Mouse (Mus musculus) heart, embryonic 10.5 days (tissue): ENCODE results near the gene Fmnl1. TPM values are rescaled to one million over a fixed set of nuclear protein-coding genes. Genes with fewer than 3 reads are reported as not detected.

Source experiments
- DNase-seq: peaks from one replicate; pipeline ENCODE4 v3.0.0-alpha.2; 2017; ENCODE audit warnings: low spot score
- H3K27ac ChIP-seq: fragments of 300-500 bp; sonication (generic); 2 replicates; pipeline ENCODE4 v1.5.1; 2016; ENCODE audit warnings: mild to moderate bottlenecking
- H3K27me3 ChIP-seq: fragments of 300-500 bp; sonication (generic); 2 replicates; pipeline ENCODE4 v1.6.1; 2016; ENCODE audit warnings: mild to moderate bottlenecking; ENCODE audit not compliant: poor library complexity, insufficient read depth, severe bottlenecking
- H3K36me3 ChIP-seq: fragments of 300-500 bp; sonication (generic); 2 replicates; pipeline ENCODE4 v1.6.1; 2016; ENCODE audit warnings: mild to moderate bottlenecking, moderate library complexity
- H3K4me1 ChIP-seq: fragments of 300-500 bp; sonication (generic); 2 replicates; pipeline ENCODE4 v1.6.1; 2016; ENCODE audit warnings: mild to moderate bottlenecking
- H3K4me3 ChIP-seq: fragments of 300-500 bp; sonication (generic); 2 replicates; pipeline ENCODE4 v1.5.1; 2016; ENCODE audit warnings: mild to moderate bottlenecking, moderate library complexity
- H3K9me3 ChIP-seq: fragments of 300-500 bp; sonication (generic); 2 replicates; pipeline ENCODE4 v1.6.1; 2016; ENCODE audit warnings: mild to moderate bottlenecking, moderate library complexity
- WGBS: fragments of 180-500 bp; shearing (Covaris S2); methylation state at CpG from one replicate; pipeline ENCODE4 v1.1.7; 2016; 5-methylcytosine and 5-hydroxymethylcytosine counted together
- polyA plus RNA-seq: library from polyadenylated mRNA; unstranded; fragments of >200 nt; fragmentation: Nextera tagmentation; extraction: Ambion mirVana; gene quantifications from 2 replicates; pipeline ENCODE4 v1.2.1, GENCODE M21; 2016

The Fmnl1 gene
- polyA plus RNA-seq, 1 experiment from 2014 or later: 1.2 TPM

- H3K4me3 ChIP-seq: no peak overlapping the region
- H3K4me1 ChIP-seq: peaks cover 30% of the 10 kb centered on the region
- H3K9me3 ChIP-seq: no peaks in the 10 kb centered on the region
- H3K27ac ChIP-seq: no peak overlapping the region
- peaks cover 73% of the 10 kb centered on the region for H3K27me3 ChIP-seq
- DNase-seq: no peak
- no peaks in the 10 kb centered on the region for H3K36me3 ChIP-seq
- 86% methylated on average over 8 of the region's 8 CpGs for WGBS
Observed at GRCm38 (mm10) chr11:103178748-103179147, 7.8 kb downstream of the Fmnl1 start.

GRCm38 (mm10) chr11:103180426-103180825 lies 9.5 kb downstream of the Fmnl1 start:
- Histone ChIP-seq H3K4me1 (peaks cover 21% of the 10 kb centered on the region), H3K4me3 (no peak overlapping the region), H3K9me3 (no peaks in the 10 kb centered on the region), H3K36me3 (no peaks in the 10 kb centered on the region), H3K27ac (no peak overlapping the region), H3K27me3 (peaks cover 72% of the 10 kb centered on the region)
- no peak for DNase-seq
- 77% methylated on average over 1 of the region's 1 CpGs for WGBS

GRCm38 (mm10) chr11:103181349-103181748 lies 10.4 kb downstream of the Fmnl1 start:
- Histone ChIP-seq H3K27me3 (peaks cover 74% of the 10 kb centered on the region), H3K4me3 (no peak overlapping the region), H3K27ac (no peak overlapping the region), H3K36me3 (no peaks in the 10 kb centered on the region), H3K9me3 (no peaks in the 10 kb centered on the region), H3K4me1 (peaks cover 16% of the 10 kb centered on the region)
- DNase-seq: no peak
- WGBS: 78% methylated on average over 9 of the region's 9 CpGs

- no peaks in the 10 kb centered on the region for H3K9me3 ChIP-seq
- no peaks in the 10 kb centered on the region for H3K36me3 ChIP-seq
- 75% methylated on average over 3 of the region's 3 CpGs for WGBS
- no peak for DNase-seq
- peaks cover 14% of the 10 kb centered on the region for H3K4me1 ChIP-seq
- H3K4me3 ChIP-seq: no peak overlapping the region
- H3K27ac ChIP-seq: no peak overlapping the region
- H3K27me3 ChIP-seq: peaks cover 80% of the 10 kb centered on the region
Observed at GRCm38 (mm10) chr11:103181911-103182310, 11.0 kb downstream of the Fmnl1 start.

- no peaks in the 10 kb centered on the region for H3K36me3 ChIP-seq
- peaks cover 73% of the 10 kb centered on the region for H3K27me3 ChIP-seq
- no peak overlapping the region for H3K27ac ChIP-seq
- H3K9me3 ChIP-seq: no peaks in the 10 kb centered on the region
- no peaks in the 10 kb centered on the region for H3K4me1 ChIP-seq
- DNase-seq: no peak
- 39% methylated on average over 2 of the region's 2 CpGs for WGBS
- H3K4me3 ChIP-seq: no peak overlapping the region
Observed at GRCm38 (mm10) chr11:103184891-103185290, 14.0 kb downstream of the Fmnl1 start.

- H3K4me3 ChIP-seq: peak overlapping the region; percentile 46
- 16% methylated on average over 28 of the region's 28 CpGs for WGBS
Observed at GRCm38 (mm10) chr11:103192230-103192955, 21.5 kb downstream of the Fmnl1 start.

GRCm38 (mm10) chr11:103192956-103193824 lies 22.3 kb downstream of the Fmnl1 start:
- peaks cover 90% of the 10 kb centered on the region for H3K27me3 ChIP-seq
- H3K9me3 ChIP-seq: no peaks in the 10 kb centered on the region
- DNase-seq: no peak
- 7% methylated on average over 42 of the region's 44 CpGs for WGBS
- peak overlapping the region; percentile 46 for H3K4me3 ChIP-seq
- no peaks in the 10 kb centered on the region for H3K36me3 ChIP-seq
- no peak overlapping the region for H3K27ac ChIP-seq
- H3K4me1 ChIP-seq: peaks cover 16% of the 10 kb centered on the region

More at GRCm38 (mm10) chr11:103192230-103192955, 21.5 kb downstream of the Fmnl1 start:
- no peak for DNase-seq
- H3K4me1 ChIP-seq: peaks cover 13% of the 10 kb centered on the region
- no peaks in the 10 kb centered on the region for H3K9me3 ChIP-seq
- H3K27me3 ChIP-seq: peaks cover 86% of the 10 kb centered on the region
- H3K36me3 ChIP-seq: no peaks in the 10 kb centered on the region
- H3K27ac ChIP-seq: no peak overlapping the region

GRCm38 (mm10) chr11:103193825-103194168 lies 22.9 kb downstream of the Fmnl1 start:
- 31% methylated on average over 9 of the region's 9 CpGs for WGBS
- no peak overlapping the region for H3K4me3 ChIP-seq
- H3K27ac ChIP-seq: no peak overlapping the region
- peaks cover 96% of the 10 kb centered on the region for H3K27me3 ChIP-seq
- no peaks in the 10 kb centered on the region for H3K9me3 ChIP-seq
- peaks cover 22% of the 10 kb centered on the region for H3K4me1 ChIP-seq
- no peak for DNase-seq
- no peaks in the 10 kb centered on the region for H3K36me3 ChIP-seq

- Histone ChIP-seq H3K27ac (no peak overlapping the region), H3K36me3 (no peaks in the 10 kb centered on the region), H3K9me3 (no peaks in the 10 kb centered on the region), H3K4me3 (no peak overlapping the region), H3K27me3 (peaks cover 100% of the 10 kb centered on the region), H3K4me1 (peaks cover 34% of the 10 kb centered on the region)
- WGBS: 85% methylated on average over 18 of the region's 18 CpGs
- DNase-seq: no peak
Observed at GRCm38 (mm10) chr11:103195236-103195635, 24.3 kb downstream of the Fmnl1 start.

- Histone ChIP-seq H3K9me3 (no peaks in the 10 kb centered on the region), H3K27ac (no peak overlapping the region), H3K4me3 (no peak overlapping the region), H3K36me3 (no peaks in the 10 kb centered on the region), H3K27me3 (peaks cover 100% of the 10 kb centered on the region), H3K4me1 (peaks cover 34% of the 10 kb centered on the region)
- 83% methylated on average over 5 of the region's 5 CpGs for WGBS
- DNase-seq: no peak
Observed at GRCm38 (mm10) chr11:103195656-103196055, 24.7 kb downstream of the Fmnl1 start.

GRCm38 (mm10) chr11:103197340-103197739 lies 26.4 kb downstream of the Fmnl1 start:
- peaks cover 36% of the 10 kb centered on the region for H3K4me1 ChIP-seq

GRCm38 (mm10) chr11:103198339-103198738 lies 27.4 kb downstream of the Fmnl1 start:
- Histone ChIP-seq H3K27me3 (peaks cover 99% of the 10 kb centered on the region), H3K4me1 (peaks cover 28% of the 10 kb centered on the region), H3K4me3 (peak overlapping the region; percentile 59), H3K9me3 (no peaks in the 10 kb centered on the region), H3K27ac (no peak overlapping the region), H3K36me3 (no peaks in the 10 kb centered on the region)
- no peak for DNase-seq
- 3% methylated on average over 16 of the region's 16 CpGs for WGBS

More at GRCm38 (mm10) chr11:103197340-103197739, 26.4 kb downstream of the Fmnl1 start:
- WGBS: 77% methylated on average over 4 of the region's 4 CpGs
- no peaks in the 10 kb centered on the region for H3K9me3 ChIP-seq
- H3K27ac ChIP-seq: no peak overlapping the region
- no peak for DNase-seq
- no peak overlapping the region for H3K4me3 ChIP-seq
- H3K36me3 ChIP-seq: no peaks in the 10 kb centered on the region
- peaks cover 99% of the 10 kb centered on the region for H3K27me3 ChIP-seq
